Mouse (Mus musculus) MEL (cell line): Measurements from ENCODE around the gene Abcc1.

Experiments
- CTCF ChIP-seq, 3 experiments: IDR thresholded peaks in 2 of 3; conservative IDR thresholded peaks in 1 of 3; 2 replicates each; pipeline ENCODE4 v1.5.1; 2011 to 2012; ENCODE audit warnings: low read length in 3 of 3, low read depth in 2 of 3, mild to moderate bottlenecking in 2 of 3, improper control_type of control experiment in 1 of 3, inconsistent platforms in 1 of 3, mixed read lengths in 1 of 3, moderate library complexity in 1 of 3; ENCODE audit not compliant: control insufficient read depth in 1 of 3, insufficient read depth in 1 of 3, poor library complexity in 1 of 3, severe bottlenecking in 1 of 3
- ELF1 ChIP-seq: IDR thresholded peaks from 2 replicates; pipeline ENCODE4 v1.6.1; 2014; ENCODE audit warnings: low read depth, mild to moderate bottlenecking, inconsistent platforms, low read length, improper control_type of control experiment, moderate library complexity
- EP300 ChIP-seq, 2 experiments: IDR thresholded peaks; 2 replicates each; pipeline ENCODE4 v1.6.1; 2011; ENCODE audit warnings: improper control_type of control experiment in 2 of 2, low read length in 2 of 2, low read depth in 1 of 2, mild to moderate bottlenecking in 1 of 2
- GATA1 ChIP-seq: IDR thresholded peaks from 2 replicates; pipeline ENCODE4 v1.6.1; 2011; ENCODE audit warnings: low read depth, low read length, improper control_type of control experiment
- HCFC1 ChIP-seq: IDR thresholded peaks from 2 replicates; pipeline ENCODE4 v1.6.1; 2012; ENCODE audit warnings: low read depth, mild to moderate bottlenecking, inconsistent platforms, low read length, improper control_type of control experiment, moderate library complexity
- MYC ChIP-seq: IDR thresholded peaks from 2 replicates; pipeline ENCODE4 v1.6.1; 2011; ENCODE audit warnings: low read depth, mild to moderate bottlenecking, low read length, improper control_type of control experiment, moderate library complexity
- NELFE ChIP-seq: IDR thresholded peaks from 2 replicates; pipeline ENCODE4 v1.6.1; 2011; ENCODE audit warnings: low read depth, low read length, improper control_type of control experiment
- POLR2A ChIP-seq, 2 experiments: IDR thresholded peaks; 2 replicates each; pipeline ENCODE4 v1.6.1; 2011 to 2012; ENCODE audit warnings: low read length in 2 of 2, mild to moderate bottlenecking in 2 of 2, control low read depth in 1 of 2, improper control_type of control experiment in 1 of 2, low read depth in 1 of 2, moderate library complexity in 1 of 2; ENCODE audit not compliant: control insufficient read depth in 1 of 2, insufficient read depth in 1 of 2, poor library complexity in 1 of 2
- POLR2AphosphoS5 ChIP-seq: IDR thresholded peaks from 2 replicates; pipeline ENCODE4 v1.6.1; 2012; ENCODE audit warnings: low read depth, borderline replicate concordance, mild to moderate bottlenecking, inconsistent platforms, low read length, moderate library complexity, mixed read lengths
- TCF12 ChIP-seq: IDR thresholded peaks from 2 replicates; pipeline ENCODE4 v1.6.1; 2014; ENCODE audit warnings: low read depth, mild to moderate bottlenecking, inconsistent platforms, low read length, improper control_type of control experiment, moderate library complexity
- USF2 ChIP-seq, 2 experiments: IDR thresholded peaks; 2 replicates each; pipeline ENCODE4 v1.6.1; 2011 to 2012; ENCODE audit warnings: improper control_type of control experiment in 2 of 2, low read length in 2 of 2, borderline replicate concordance in 1 of 2, inconsistent platforms in 1 of 2, low read depth in 1 of 2, mild to moderate bottlenecking in 1 of 2; ENCODE audit not compliant: insufficient read depth in 1 of 2

DNA sequence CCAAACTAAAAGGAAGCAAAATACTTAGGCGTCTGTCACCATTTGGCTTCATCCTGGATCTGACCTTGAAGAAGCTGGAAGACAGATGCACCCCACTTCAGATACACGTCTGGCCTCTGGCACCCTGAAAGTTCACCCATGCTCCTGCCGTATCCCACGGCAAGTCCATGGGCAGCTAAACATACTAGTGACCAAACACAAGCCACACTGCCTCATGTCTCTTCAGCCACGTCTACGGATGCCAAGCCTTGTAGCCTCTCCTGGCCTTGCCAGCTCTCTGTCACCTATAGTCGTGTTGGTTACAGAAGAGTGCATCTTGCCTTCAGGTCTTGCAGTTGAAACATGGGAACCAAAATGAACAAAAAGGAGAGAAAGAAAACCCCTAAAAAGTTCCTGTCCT, 112.3 kb downstream of the Abcc1 start:
- no peak for TF ChIP-seq GATA1
- no peak for TF ChIP-seq CTCF (IDR thresholded peaks at IDR 0.05 in 2 of 3, conservative IDR thresholded peaks at IDR 0.05 in 1 of 3; ENCODE audit: control insufficient read depth in 1 of 3, insufficient read depth in 1 of 3, low read depth in 2 of 3, low read length in 3 of 3, poor library complexity in 1 of 3, severe bottlenecking in 1 of 3)
- no peak for TF ChIP-seq POLR2A (IDR thresholded peaks at IDR 0.05; ENCODE audit: control insufficient read depth in 1 of 2, insufficient read depth in 1 of 2, low read depth in 1 of 2, low read length in 2 of 2, poor library complexity in 1 of 2)
- no peak for TF ChIP-seq POLR2AphosphoS5
- no peak for TF ChIP-seq USF2 (IDR thresholded peaks at IDR 0.05; ENCODE audit: borderline replicate concordance in 1 of 2, insufficient read depth in 1 of 2, low read depth in 1 of 2, low read length in 2 of 2)
- TF ChIP-seq NELFE, result no peak
- TF ChIP-seq HCFC1, result no peak
- TF ChIP-seq TCF12, result no peak
- no peak for TF ChIP-seq MYC
- TF ChIP-seq ELF1, result no peak
- no peak for TF ChIP-seq EP300 (IDR thresholded peaks at IDR 0.05; ENCODE audit: low read depth in 1 of 2, low read length in 2 of 2)
